Mouse (Mus musculus) C2C12 (cell line): ENCODE measurements around the gene Tlr8.

Source experiments
- CEBPB ChIP-seq: IDR thresholded peaks from one replicate; pipeline ENCODE4 v1.6.1; 2011; ENCODE audit warnings: low read depth, mild to moderate bottlenecking, control low read depth, moderate library complexity
- CTCF ChIP-seq: IDR thresholded peaks from one replicate; pipeline ENCODE4 v1.5.1; 2011; ENCODE audit not compliant: control insufficient read depth, insufficient read depth, insufficient read length
- FOSL1 ChIP-seq: IDR thresholded peaks from one replicate; pipeline ENCODE4 v1.8.0; 2011; ENCODE audit warnings: mild to moderate bottlenecking, low read length; ENCODE audit not compliant: poor library complexity, insufficient read depth, severe bottlenecking
- MAX ChIP-seq: IDR thresholded peaks from one replicate; pipeline ENCODE4 v1.6.1; 2011; ENCODE audit warnings: mild to moderate bottlenecking, control low read depth
- MYOD1 ChIP-seq: IDR thresholded peaks from one replicate; pipeline ENCODE4 v1.6.1; 2011; ENCODE audit warnings: low read depth; ENCODE audit not compliant: control insufficient read depth, insufficient read length
- MYOG ChIP-seq: IDR thresholded peaks from one replicate; pipeline ENCODE4 v1.6.1; 2011; ENCODE audit not compliant: control insufficient read depth, insufficient read length; ENCODE audit errors: extremely low read depth
- USF1 ChIP-seq: IDR thresholded peaks from one replicate; pipeline ENCODE4 v1.6.1; 2011; ENCODE audit warnings: low read depth, mild to moderate bottlenecking, control low read depth, moderate library complexity

- TF ChIP-seq USF1 = no peak
- peak; percentile 19 for TF ChIP-seq CTCF
- no peak for TF ChIP-seq CEBPB
- no peak for TF ChIP-seq MAX
- TF ChIP-seq MYOD1 = no peak
- TF ChIP-seq FOSL1 = no peak
- no peak for TF ChIP-seq MYOG
These were observed 12.8 kb upstream of the Tlr8 start for GRCm38 (mm10) chrX:167276953-167277352.
